Mouse (Mus musculus) heart, postnatal 0 days (tissue): ENCODE data around the gene Zrsr1. TPM values are rescaled to one million over a fixed set of nuclear protein-coding genes. Genes with fewer than 3 reads are reported as not detected.

ENCODE experiments used
- ATAC-seq: fragments of 200-750 bp; cut with Nextera tagmentation; 2 replicates; pipeline ENCODE4 v1.8.0; 2017; ENCODE audit warnings: low read depth, moderate number of reproducible peaks, moderate library complexity; ENCODE audit not compliant: insufficient read depth
- DNase-seq: peaks from one replicate; pipeline ENCODE4 v3.0.0-alpha.2; 2016; ENCODE audit warnings: low spot score
- H3K27ac ChIP-seq: fragments of 300-500 bp; sonication (generic); 2 replicates; pipeline ENCODE4 v1.5.1; 2014; ENCODE audit warnings: low read depth, mild to moderate bottlenecking
- H3K27me3 ChIP-seq: fragments of 300-500 bp; sonication (generic); 2 replicates; pipeline ENCODE4 v1.6.1; 2014; ENCODE audit warnings: low read length, mixed read lengths; ENCODE audit not compliant: control insufficient read depth, insufficient read depth
- H3K36me3 ChIP-seq: fragments of 300-500 bp; sonication (generic); replicated peaks from 2 replicates; pipeline ENCODE4 v1.6.1; 2014; ENCODE audit warnings: low read length, mixed read lengths; ENCODE audit not compliant: control insufficient read depth, insufficient read depth
- H3K4me1 ChIP-seq: fragments of 300-500 bp; sonication (generic); 2 replicates; pipeline ENCODE4 v1.6.1; 2014; ENCODE audit warnings: antibody characterized with exemption; ENCODE audit not compliant: control insufficient read depth, insufficient read depth
- H3K4me2 ChIP-seq: fragments of 300-500 bp; sonication (generic); 2 replicates; pipeline ENCODE4 v1.6.1; 2014; ENCODE audit warnings: low read depth, mild to moderate bottlenecking, low read length, moderate library complexity
- H3K4me3 ChIP-seq: fragments of 300-500 bp; sonication (generic); 2 replicates; pipeline ENCODE4 v1.5.1; 2014; ENCODE audit warnings: low read depth, low read length
- H3K9ac ChIP-seq: fragments of 300-500 bp; sonication (generic); replicated peaks from 2 replicates; pipeline ENCODE4 v1.6.1; 2014; ENCODE audit warnings: low read depth, low read length, mixed read lengths
- H3K9me3 ChIP-seq: fragments of 300-500 bp; sonication (generic); replicated peaks from 2 replicates; pipeline ENCODE4 v1.6.1; 2016; ENCODE audit warnings: low read length; ENCODE audit not compliant: control insufficient read depth
- CTCF ChIP-seq: IDR thresholded peaks from 2 replicates; pipeline ENCODE4 v1.5.1; 2016; ENCODE audit warnings: antibody characterized with exemption, control low read depth, low read depth
- EP300 ChIP-seq: IDR thresholded peaks from 2 replicates; pipeline ENCODE4 v1.6.1; 2016; ENCODE audit warnings: antibody characterized with exemption, low read depth
- WGBS: fragments of 180-500 bp; shearing (Covaris S2); extraction: QIAGEN DNeasy Blood & Tissue Kit; methylation state at CpG from one replicate; pipeline ENCODE4 v1.1.7; 2014; 5-methylcytosine and 5-hydroxymethylcytosine counted together
- polyA plus RNA-seq: library from polyadenylated mRNA; unstranded; fragments of >200 nt; fragmentation: Nextera tagmentation; extraction: Ambion mirVana; gene quantifications from 2 replicates; pipeline ENCODE4 v1.2.1, GENCODE M21; 2015
- total RNA-seq: library from RNA; depleted of rRNA; stranded (reverse); fragments of >200 nt; gene quantifications from 2 replicates; pipeline ENCODE4 v1.2.3, GENCODE M21; 2014; ENCODE audit warnings: low replicate concordance; rRNA removed

The Zrsr1 gene
- total and polyA plus RNA-seq, 2 experiments from 2014 or later: 2.0 TPM

DNA sequence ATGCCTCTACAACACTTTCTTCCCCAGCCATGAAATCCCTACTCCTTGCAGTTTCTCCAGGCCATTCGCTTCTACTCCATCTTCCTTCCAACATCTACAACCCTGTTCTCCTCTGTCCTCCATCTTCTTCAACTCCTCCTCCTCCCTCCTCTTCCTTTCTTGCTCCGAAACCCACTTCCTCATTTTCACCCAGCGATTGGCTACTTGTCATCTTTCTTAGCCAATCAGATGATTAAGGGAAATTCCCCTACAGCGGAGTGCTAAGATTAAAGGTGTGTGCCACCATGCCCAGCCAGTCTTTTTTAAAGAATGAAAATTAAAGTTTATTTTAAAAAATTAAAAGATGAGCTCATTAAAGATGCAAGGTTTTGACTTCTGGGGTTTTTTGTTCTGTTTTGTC lies 46.1 kb downstream of the Zrsr1 start:
- 0 out of 2 replicates have a peak, but pooled peaks cover 3% of the 10 kb centered on the region for H3K9me3 ChIP-seq

DNA sequence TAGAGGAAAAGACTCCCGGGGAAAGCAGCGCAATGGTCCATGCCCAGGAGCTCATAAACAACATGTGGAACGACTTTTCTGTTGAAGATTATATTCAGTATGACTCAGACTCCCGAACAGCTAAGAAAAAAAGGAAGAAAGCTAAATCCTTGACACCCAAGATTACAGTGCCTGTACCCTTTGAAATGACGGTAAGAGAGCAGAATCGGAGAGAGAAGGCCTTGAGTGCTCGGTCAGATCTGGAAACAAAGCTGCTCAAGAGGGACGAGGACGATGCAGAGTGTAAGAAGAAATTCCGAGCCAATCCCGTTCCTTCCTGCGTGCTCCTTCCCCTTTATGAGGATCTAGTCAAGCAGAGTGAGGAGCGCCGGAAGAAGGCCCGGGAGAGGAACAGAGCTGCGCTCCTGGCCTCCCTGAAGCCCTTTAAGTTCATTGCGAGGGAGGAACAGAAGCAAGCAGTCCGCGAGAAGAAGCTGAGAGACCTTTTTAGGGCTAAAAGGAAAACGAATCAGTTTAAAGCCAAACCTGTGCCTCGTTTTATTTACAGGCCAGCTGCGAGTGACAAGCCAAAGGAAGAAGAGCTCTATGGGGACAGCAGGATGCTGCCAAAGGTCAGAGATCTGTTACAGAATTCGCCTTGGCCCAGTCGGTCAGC lies 48.4 kb downstream of the Zrsr1 start:
- Histone ChIP-seq H3K36me3 (no peaks in the 10 kb centered on the region), H3K9me3 (0 out of 2 replicates have a peak, but pooled peaks cover 3% of the 10 kb centered on the region), H3K4me1 (no peaks in the 10 kb centered on the region), H3K4me3 (no peak overlapping the region), H3K9ac (no peak overlapping the region), H3K27ac (no peak overlapping the region), H3K4me2 (no peak overlapping the region), H3K27me3 (no peaks in the 10 kb centered on the region)
- 67% methylated on average over 24 of the region's 24 CpGs for WGBS
- no peak for TF ChIP-seq CTCF
- no peak for TF ChIP-seq EP300
- DNase-seq (no peak), ATAC-seq (no peak)

More for the DNA sequence above, 46.1 kb downstream of the Zrsr1 start:
- H3K27ac ChIP-seq: no peak overlapping the region
- no peaks in the 10 kb centered on the region for H3K4me1 ChIP-seq
- H3K36me3 ChIP-seq: no peaks in the 10 kb centered on the region
- DNase-seq (no peak), ATAC-seq (no peak)
- H3K4me2 ChIP-seq: no peak overlapping the region
- H3K9ac ChIP-seq: no peak overlapping the region
- H3K27me3 ChIP-seq: no peaks in the 10 kb centered on the region
- H3K4me3 ChIP-seq: no peak overlapping the region
- TF ChIP-seq EP300 (no peak), CTCF (no peak)
- 85% methylated on average over 4 of the region's 4 CpGs for WGBS

DNA sequence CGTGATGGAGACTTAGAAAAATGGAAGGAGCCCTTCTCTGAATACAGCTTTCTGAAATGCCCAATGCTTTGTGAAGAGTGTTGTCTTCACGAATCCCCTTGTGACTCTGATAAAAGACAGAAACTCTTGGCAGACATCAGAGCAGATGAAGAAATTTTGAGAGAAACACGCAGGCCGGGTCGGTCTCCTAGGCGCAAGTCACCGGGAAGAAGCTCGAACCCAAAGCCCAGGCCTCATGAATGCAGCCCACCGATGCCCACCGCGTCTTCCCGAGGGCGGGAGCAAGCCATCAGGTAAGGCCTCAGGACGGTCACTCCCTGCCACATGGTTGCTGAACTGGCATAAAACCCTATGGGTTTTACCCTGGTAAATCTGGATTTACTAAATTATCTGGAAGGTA lies 49.0 kb downstream of the Zrsr1 start:
- no peaks in the 10 kb centered on the region for H3K4me1 ChIP-seq
- DNase-seq (no peak), ATAC-seq (no peak)
- TF ChIP-seq CTCF: no peak
- TF ChIP-seq EP300: no peak
- no peak overlapping the region for H3K4me3 ChIP-seq
- no peak overlapping the region for H3K4me2 ChIP-seq
- 0 out of 2 replicates have a peak, but pooled peaks cover 3% of the 10 kb centered on the region for H3K9me3 ChIP-seq
- H3K9ac ChIP-seq: no peak overlapping the region
- no peaks in the 10 kb centered on the region for H3K36me3 ChIP-seq
- WGBS: 88% methylated on average over 14 of the region's 14 CpGs
- no peak overlapping the region for H3K27ac ChIP-seq
- H3K27me3 ChIP-seq: no peaks in the 10 kb centered on the region

DNA sequence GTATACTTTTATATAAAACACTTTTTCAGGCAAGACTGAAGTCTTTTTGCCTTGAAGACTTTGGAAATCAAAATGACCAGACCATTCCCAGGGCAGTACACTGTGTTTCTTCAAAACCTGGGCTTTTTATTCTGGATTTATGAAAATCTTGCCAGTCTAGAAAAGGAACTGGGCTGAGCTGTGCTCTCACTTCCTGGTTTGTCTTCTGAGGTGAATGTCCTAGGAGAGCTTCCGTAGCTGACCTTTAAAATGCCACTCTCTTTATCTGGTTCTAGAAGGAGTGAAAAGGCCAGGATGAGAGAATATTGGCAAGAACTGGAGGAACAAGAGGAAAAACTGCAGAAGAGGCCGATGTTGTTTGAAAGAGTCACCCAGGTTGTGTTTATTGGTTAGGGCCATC lies 51.4 kb downstream of the Zrsr1 start:
- H3K27ac ChIP-seq: no peak overlapping the region

DNA sequence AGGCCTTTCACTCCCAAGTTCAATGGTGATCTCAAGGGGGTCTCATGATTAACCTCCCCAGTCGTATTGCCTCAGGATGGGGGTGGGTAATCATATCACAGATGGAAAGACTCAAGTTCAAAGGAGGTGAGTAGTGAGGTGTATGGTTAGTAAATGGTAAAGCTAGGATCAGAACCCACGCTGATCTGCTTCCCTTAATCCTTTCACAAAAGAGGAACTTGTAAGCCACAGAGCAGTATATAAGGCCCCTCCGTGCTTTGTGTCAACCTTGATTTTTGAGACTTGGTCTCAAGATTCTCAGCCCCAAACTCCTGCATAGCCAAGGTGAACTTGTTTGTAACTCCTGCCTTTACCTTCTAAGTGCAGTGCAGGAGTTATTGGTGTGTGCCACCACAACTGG lies 52.4 kb downstream of the Zrsr1 start:
- H3K4me2 ChIP-seq: no peak overlapping the region
- ATAC-seq: no peak
- no peak for DNase-seq
- H3K27ac ChIP-seq: no peak overlapping the region
- no peaks in the 10 kb centered on the region for H3K36me3 ChIP-seq
- no peak overlapping the region for H3K4me3 ChIP-seq
- no peaks in the 10 kb centered on the region for H3K9me3 ChIP-seq
- 78% methylated on average over 3 of the region's 3 CpGs for WGBS
- H3K4me1 ChIP-seq: no peaks in the 10 kb centered on the region
- TF ChIP-seq CTCF (no peak), EP300 (no peak)
- no peaks in the 10 kb centered on the region for H3K27me3 ChIP-seq
- no peak overlapping the region for H3K9ac ChIP-seq

More for the DNA sequence above, 51.4 kb downstream of the Zrsr1 start:
- Histone ChIP-seq H3K27me3 (no peaks in the 10 kb centered on the region), H3K9me3 (0 out of 2 replicates have a peak, but pooled peaks cover 3% of the 10 kb centered on the region), H3K4me2 (no peak overlapping the region), H3K36me3 (no peaks in the 10 kb centered on the region), H3K9ac (no peak overlapping the region), H3K4me1 (no peaks in the 10 kb centered on the region), H3K4me3 (no peak overlapping the region)
- 91% methylated on average over 2 of the region's 2 CpGs for WGBS
- TF ChIP-seq EP300 (no peak), CTCF (no peak)
- no peak for DNase-seq
- ATAC-seq: no peak

Other genes with a start within 250 kb of the Zrsr1 start
- gene B3gnt2, start 111.0 kb upstream of the Zrsr1 start, total RNA-seq: 14.3 and 22.6 TPM in 2 replicates
- gene B3gnt2, start 111.0 kb upstream of the Zrsr1 start, polyA plus RNA-seq: 5.1 and 5.9 TPM in 2 replicates
- gene Gm28048, start 10.1 kb downstream of the Zrsr1 start, total RNA-seq: not detected in 2 replicates
- 6.8 and 8.0 TPM in 2 replicates for gene Gm28048, start 10.1 kb downstream of the Zrsr1 start, polyA plus RNA-seq
- gene Commd1, start 10.4 kb downstream of the Zrsr1 start, total RNA-seq: 28.8 and 43.5 TPM in 2 replicates
- gene Commd1, start 10.4 kb downstream of the Zrsr1 start, polyA plus RNA-seq: 376 TPM in 2 replicates
- gene Cct4, start 18.5 kb downstream of the Zrsr1 start, total RNA-seq: 135 and 153 TPM in 2 replicates
- gene Cct4, start 18.5 kb downstream of the Zrsr1 start, polyA plus RNA-seq: 154 and 160 TPM in 2 replicates
- gene Fam161a, start 35.5 kb downstream of the Zrsr1 start, total RNA-seq: 0.34 and 11.4 TPM in 2 replicates
- 1.3 and 1.9 TPM in 2 replicates for gene Fam161a, start 35.5 kb downstream of the Zrsr1 start, polyA plus RNA-seq